Mouse (Mus musculus) layer of hippocampus, adult 9-10 months (tissue): ENCODE measurements around the gene Ascl5.
A peak's percentile ranks its signal among the peaks of the same experiment; 100 is the strongest.

Experiments
- DNase-seq: peaks from one replicate; pipeline ENCODE4 v3.0.0; 2022; ENCODE audit warnings: low spot score

Ascl5 gene

GRCm38 (mm10) chr1:136051465-136051864, 861 bp downstream of the Ascl5 start:
- DNase-seq = peak; percentile 63

- DNase-seq = no peak
These were observed 1.9 kb downstream of the Ascl5 start, which contains the start of gene Cacna1s for GRCm38 (mm10) chr1:136052547-136052946. Gene Cacna1s, plus strand, starts transcription at chr1:136052750.

- peak; percentile 39 for DNase-seq
These were observed 5.2 kb downstream of the Ascl5 start for GRCm38 (mm10) chr1:136055771-136056170.

GRCm38 (mm10) chr1:136058594-136058993, 8.0 kb downstream of the Ascl5 start:
- DNase-seq = no peak

GRCm38 (mm10) chr1:136061041-136061789, 10.6 kb downstream of the Ascl5 start:
- peak; percentile 71 for DNase-seq

- no peak for DNase-seq
These were observed 11.2 kb downstream of the Ascl5 start for GRCm38 (mm10) chr1:136061790-136062141.

GRCm38 (mm10) chr1:136063991-136064390, 13.4 kb downstream of the Ascl5 start:
- DNase-seq = no peak

- no peak for DNase-seq
These were observed 16.0 kb downstream of the Ascl5 start for GRCm38 (mm10) chr1:136066621-136067020.

- DNase-seq = no peak
These were observed 17.0 kb downstream of the Ascl5 start for GRCm38 (mm10) chr1:136067579-136067978.

- no peak for DNase-seq
These were observed 25.5 kb downstream of the Ascl5 start for GRCm38 (mm10) chr1:136076086-136076485.

GRCm38 (mm10) chr1:136077656-136078055, 27.1 kb downstream of the Ascl5 start:
- DNase-seq = no peak

- DNase-seq = no peak
These were observed 30.6 kb downstream of the Ascl5 start for GRCm38 (mm10) chr1:136081161-136081560.

- no peak for DNase-seq
These were observed 35.5 kb downstream of the Ascl5 start for GRCm38 (mm10) chr1:136085988-136086685.

GRCm38 (mm10) chr1:136089368-136090165, 39.0 kb downstream of the Ascl5 start:
- no peak for DNase-seq

- no peak for DNase-seq
These were observed 43.1 kb downstream of the Ascl5 start for GRCm38 (mm10) chr1:136093726-136094125.

- DNase-seq = no peak
These were observed 44.2 kb downstream of the Ascl5 start for GRCm38 (mm10) chr1:136094807-136095206.
